ENCODE assay signal across 21 mouse cellular contexts in genomic region chr16:59534349-59534748, GRCm38 (mm10).
DNase-seq lines count a peak whose midpoint lies in the region; ATAC-seq and TF ChIP-seq lines count a peak whose summit lies in the region.
"Had no signal": no experiment of that assay in that cellular context is flagged by ENCODE, and none has a peak within 500 bp of the region (broad histone marks: within the 10 kb centered on the region; RNA-seq: fewer than 3 reads in every experiment).

No protein-coding gene starts in this region.

- intact Hi-C loops in heart, adult 2 months (cut with DNase I): loop anchor here (5.0 to 10.0 kb wide), 2 partner anchors 52 to 80 kb away; no protein-coding TSS in a partner anchor
- intact Hi-C loops in gastrocnemius, postnatal 14 days (cut with DNase I; ENCODE audit: low total_unique reads): no loop called here
- intact Hi-C loops in heart, postnatal 25 days (cut with DNase I): no loop called here

- no peak for TF ChIP-seq EP300 in heart, adult 2 months (IDR thresholded peaks at IDR 0.05; ENCODE audit: insufficient read depth, low read depth, low read length)

- H3K9me3 ChIP-seq in heart, embryonic 12.5 days (replicated peaks): no peaks in the 10 kb centered on the region
- no peaks in the 10 kb centered on the region for H3K9me3 ChIP-seq in embryonic facial prominence, embryonic 15.5 days (replicated peaks)
- H3K9me3 ChIP-seq: G1E; hindbrain, embryonic 10.5 days; liver, embryonic 12.5 days; midbrain, embryonic 13.5 days had no signal

- DNase-seq in heart, adult 2 months: peak; percentile 41 to 50
- DNase-seq in gastrocnemius, postnatal 14 days: peak; percentile 66
- peak; percentile 2 for DNase-seq in heart, postnatal 25 days (ENCODE audit: low spot score)
- no peak for DNase-seq in layer of hippocampus, adult 9-11 months
- DNase-seq in ovary, postnatal 14 days (ENCODE audit: low spot score): no peak
- DNase-seq in frontal cortex, adult 2 months (ENCODE audit: extremely low spot score in 1 of 2, low spot score in 1 of 2): no peak
- DNase-seq: adrenal gland, adult 2 months; cerebellum, adult 11 months; cerebellum, postnatal 36 days; lung, embryonic 14.5 days; thymus, postnatal 36 days had no signal

- no peak for TF ChIP-seq CTCF in heart, adult 2 months (IDR thresholded peaks at IDR 0.05)

- H3K27me3 ChIP-seq in heart, adult 2 months (ENCODE audit: control insufficient read depth, insufficient read depth, low read length): no peaks in the 10 kb centered on the region
- H3K27me3 ChIP-seq in heart, embryonic 12.5 days (replicated peaks): no peaks in the 10 kb centered on the region
- H3K27me3 ChIP-seq in embryonic facial prominence, embryonic 15.5 days: no peaks in the 10 kb centered on the region
- H3K27me3 ChIP-seq: liver, embryonic 12.5 days; midbrain, embryonic 13.5 days had no signal

- no peak for ATAC-seq in heart, embryonic 12.5 days (ENCODE audit: insufficient number of reproducible peaks, low FRiP score)
- ATAC-seq in embryonic facial prominence, embryonic 15.5 days (ENCODE audit: insufficient number of reproducible peaks, low FRiP score, low TSS enrichment, low read depth): peak; percentile 51
- ATAC-seq: forebrain, embryonic 16.5 days; inflammation-experienced regulatory T-cells, adult 6 months; liver, embryonic 12.5 days; midbrain, embryonic 13.5 days had no signal

- no peak for TF ChIP-seq POLR2A in heart, adult 2 months (IDR thresholded peaks at IDR 0.05; ENCODE audit: insufficient read depth, low read depth, low read length)

- no peak overlapping the region for H3K27ac ChIP-seq in heart, adult 2 months
- H3K27ac ChIP-seq in heart, embryonic 12.5 days (ENCODE audit: poor library complexity, severe bottlenecking): no peak overlapping the region
- no peak overlapping the region for H3K27ac ChIP-seq in embryonic facial prominence, embryonic 15.5 days (replicated peaks)
- H3K27ac ChIP-seq: hindbrain, embryonic 10.5 days; kidney, postnatal 0 days; liver, embryonic 12.5 days; macrophage; midbrain, embryonic 13.5 days had no signal

- no peak overlapping the region for H3K9ac ChIP-seq in heart, adult 2 months (ENCODE audit: low read depth, low read length)
- H3K9ac ChIP-seq in heart, embryonic 12.5 days: no peak overlapping the region
- H3K9ac ChIP-seq in embryonic facial prominence, embryonic 15.5 days: no peak overlapping the region
- H3K9ac ChIP-seq: liver, embryonic 12.5 days; lung, embryonic 14.5 days; midbrain, embryonic 13.5 days had no signal

- no peak overlapping the region for H3K4me3 ChIP-seq in heart, adult 2 months
- H3K4me3 ChIP-seq in heart, embryonic 12.5 days: no peak overlapping the region
- no peak overlapping the region for H3K4me3 ChIP-seq in embryonic facial prominence, embryonic 15.5 days (replicated peaks)
- H3K4me3 ChIP-seq: hindbrain, embryonic 10.5 days; liver, embryonic 12.5 days; midbrain, embryonic 13.5 days had no signal

- WGBS in heart, adult 2 months: 68% methylated on average over 11 of the region's 11 CpGs
- WGBS in heart, embryonic 12.5 days: 86% methylated on average over 11 of the region's 11 CpGs
- WGBS in embryonic facial prominence, embryonic 15.5 days: 77% methylated on average over 11 of the region's 11 CpGs

- no peak overlapping the region for H3K4me2 ChIP-seq in heart, embryonic 12.5 days
- no peak overlapping the region for H3K4me2 ChIP-seq in embryonic facial prominence, embryonic 15.5 days (replicated peaks)
- H3K4me2 ChIP-seq: liver, embryonic 12.5 days; lung, embryonic 14.5 days; midbrain, embryonic 13.5 days had no signal

- no peaks in the 10 kb centered on the region for H3K79me2 ChIP-seq in heart, adult 2 months (replicated peaks; ENCODE audit: control insufficient read depth, insufficient read depth, low read length)

- H3K36me3 ChIP-seq in heart, adult 2 months (ENCODE audit: control insufficient read depth, insufficient read depth, low read length): peaks cover 6% of the 10 kb centered on the region
- H3K36me3 ChIP-seq in heart, embryonic 12.5 days: peaks cover 60% of the 10 kb centered on the region
- peaks cover 21% of the 10 kb centered on the region for H3K36me3 ChIP-seq in embryonic facial prominence, embryonic 15.5 days
- H3K36me3 ChIP-seq: G1E; liver, embryonic 12.5 days had no signal

- no peaks in the 10 kb centered on the region; the same call in 1 of the 2 replicates for H3K4me1 ChIP-seq in heart, adult 2 months (ENCODE audit: control insufficient read depth, insufficient read depth, low read length)
- H3K4me1 ChIP-seq in heart, embryonic 12.5 days (replicated peaks): 0 out of 2 replicates have a peak, but pooled peaks cover 8% of the 10 kb centered on the region
- no peaks in the 10 kb centered on the region for H3K4me1 ChIP-seq in embryonic facial prominence, embryonic 15.5 days
- H3K4me1 ChIP-seq: hindbrain, embryonic 10.5 days; liver, embryonic 12.5 days; midbrain, embryonic 13.5 days had no signal

Comparison
In these comparisons a context has a peak if more than half of its experiments do, and no peak if none do; other contexts are left out.
1. DNase-seq: peak in heart, adult 2 months (2 of 2), gastrocnemius, postnatal 14 days (single experiment) and heart, postnatal 25 days (single experiment); none in layer of hippocampus, adult 9-11 months (single experiment), ovary, postnatal 14 days (single experiment) and frontal cortex, adult 2 months (0 of 2).